Mouse (Mus musculus) kidney, postnatal 0 days (tissue): ENCODE measurements around the gene Wbp2nl. TPM values are rescaled to one million over a fixed set of nuclear protein-coding genes. Genes with fewer than 3 reads are reported as not detected.
A peak's percentile ranks its signal among the peaks of the same experiment; 100 is the strongest.

ENCODE experiments used
- ATAC-seq: fragments of 200-750 bp; cut with Nextera tagmentation; replicated peaks from 2 replicates; pipeline ENCODE4 v1.8.0; 2017; ENCODE audit warnings: low read depth, moderate number of reproducible peaks, moderate TSS enrichment, moderate library complexity; ENCODE audit not compliant: low FRiP score
- DNase-seq: peaks from one replicate; pipeline ENCODE4 v3.0.0-alpha.2; 2016; ENCODE audit warnings: low spot score
- H3K27ac ChIP-seq: fragments of 300-500 bp; sonication (generic); 2 replicates; pipeline ENCODE4 v1.5.1; 2014; ENCODE audit warnings: mild to moderate bottlenecking
- H3K27me3 ChIP-seq: fragments of 300-500 bp; sonication (generic); 2 replicates; pipeline ENCODE4 v1.6.1; 2014; ENCODE audit warnings: low read length, mixed read lengths; ENCODE audit not compliant: insufficient read depth
- H3K36me3 ChIP-seq: fragments of 300-500 bp; sonication (generic); 2 replicates; pipeline ENCODE4 v1.6.1; 2014; ENCODE audit warnings: low read length, mixed read lengths; ENCODE audit not compliant: insufficient read depth
- H3K4me1 ChIP-seq: fragments of 300-500 bp; sonication (generic); replicated peaks from 2 replicates; pipeline ENCODE4 v1.6.1; 2014; ENCODE audit warnings: antibody characterized with exemption, low read length, mixed read lengths; ENCODE audit not compliant: insufficient read depth
- H3K4me2 ChIP-seq: fragments of 300-500 bp; sonication (generic); 2 replicates; pipeline ENCODE4 v1.6.1; 2014; ENCODE audit warnings: mild to moderate bottlenecking, low read length, moderate library complexity, mixed read lengths
- H3K4me3 ChIP-seq: fragments of 300-500 bp; sonication (generic); replicated peaks from 2 replicates; pipeline ENCODE4 v1.5.1; 2014; ENCODE audit warnings: low read depth, low read length
- H3K9ac ChIP-seq: fragments of 300-500 bp; sonication (generic); 2 replicates; pipeline ENCODE4 v1.6.1; 2014; ENCODE audit warnings: low read depth, low read length
- H3K9me3 ChIP-seq: fragments of 300-500 bp; sonication (generic); replicated peaks from 2 replicates; pipeline ENCODE4 v1.6.1; 2016; ENCODE audit warnings: low read length, inconsistent platforms, mixed read lengths
- CTCF ChIP-seq: IDR thresholded peaks from 2 replicates; pipeline ENCODE4 v1.5.1; 2016; ENCODE audit warnings: antibody characterized with exemption, low read depth, mild to moderate bottlenecking, moderate library complexity
- WGBS: fragments of 180-500 bp; shearing (Covaris S2); extraction: QIAGEN DNeasy Blood & Tissue Kit; methylation state at CpG from one replicate; pipeline ENCODE4 v1.1.7; 2014; 5-methylcytosine and 5-hydroxymethylcytosine counted together
- polyA plus RNA-seq: library from polyadenylated mRNA; unstranded; fragments of >200 nt; fragmentation: Nextera tagmentation; extraction: Ambion mirVana; gene quantifications from 2 replicates; pipeline ENCODE4 v1.2.1, GENCODE M21; 2015

Gene Wbp2nl
- polyA plus RNA-seq, 1 experiment from 2014 or later = 0.11 TPM

DNA sequence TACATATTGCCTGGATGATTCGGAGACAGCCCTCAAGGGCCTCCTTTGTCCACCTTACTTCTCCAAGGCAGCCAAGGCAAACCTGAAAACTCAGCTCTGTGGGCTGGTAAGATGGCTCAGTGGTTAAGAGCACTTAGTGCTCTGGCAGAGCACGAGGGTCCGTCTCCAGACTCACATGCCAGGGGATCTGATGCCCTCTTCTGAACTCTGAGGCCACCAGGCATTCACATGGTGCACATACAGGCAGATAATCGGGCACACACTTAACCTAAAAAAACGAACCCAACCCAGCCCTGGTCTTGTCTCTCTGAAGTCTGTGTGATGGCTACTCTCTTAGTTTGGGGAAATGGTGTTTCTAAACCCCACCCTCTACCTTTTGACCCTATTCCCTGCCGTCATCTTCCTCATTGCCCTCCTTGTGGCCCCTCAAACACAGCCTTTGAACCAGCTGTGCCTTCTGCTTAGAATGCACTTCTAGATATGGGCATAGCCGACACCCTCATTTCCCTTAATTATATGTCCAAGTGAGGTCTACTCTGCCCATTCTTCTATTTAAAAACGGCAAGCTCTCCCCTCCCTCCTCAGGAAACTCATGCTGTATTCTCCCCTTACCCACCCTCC lies 41.0 kb downstream of the Wbp2nl start:
- H3K9me3 ChIP-seq = no peaks in the 10 kb centered on the region
- 71% methylated on average over 8 of the region's 8 CpGs for WGBS
- TF ChIP-seq CTCF = no peak
- no peak overlapping the region for H3K9ac ChIP-seq
- no peak for ATAC-seq
- H3K27me3 ChIP-seq = no peaks in the 10 kb centered on the region
- no peak overlapping the region for H3K27ac ChIP-seq
- H3K4me1 ChIP-seq = peaks cover 30% of the 10 kb centered on the region
- H3K4me2 ChIP-seq = no peak overlapping the region
- peaks cover 12% of the 10 kb centered on the region for H3K36me3 ChIP-seq
- no peak overlapping the region for H3K4me3 ChIP-seq
- no peak for DNase-seq

DNA sequence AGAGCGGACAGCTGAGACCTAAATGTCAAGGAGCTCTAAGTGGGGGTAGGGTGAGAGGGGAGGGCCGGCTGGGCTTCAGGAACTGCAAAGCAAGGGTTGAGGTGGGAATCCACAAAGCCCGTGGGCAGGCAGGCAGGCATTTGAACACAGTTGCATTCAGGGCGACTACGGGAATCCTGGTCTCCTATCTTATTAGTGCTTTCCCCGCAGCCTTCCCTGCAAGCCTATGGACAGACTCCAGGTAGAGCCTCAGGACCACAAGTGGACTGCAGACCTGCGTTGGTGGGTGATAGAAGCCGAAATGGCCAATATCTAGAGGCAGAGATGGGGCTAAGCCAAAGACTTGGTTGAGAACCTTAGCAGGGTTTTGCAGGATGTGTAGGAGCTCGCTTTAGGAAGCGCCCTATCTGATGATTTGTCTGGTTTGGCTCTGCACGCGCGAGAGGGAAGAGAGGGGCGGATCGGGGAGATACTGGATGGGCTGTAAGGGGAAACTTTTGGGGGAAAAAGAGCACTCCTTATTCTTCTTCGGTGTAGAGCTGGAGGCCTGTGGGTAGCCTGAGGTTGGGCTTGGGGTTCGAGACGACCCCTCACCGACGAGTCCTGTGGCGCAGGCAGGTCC lies 41.8 kb downstream of the Wbp2nl start:
- H3K9me3 ChIP-seq = no peaks in the 10 kb centered on the region
- ATAC-seq (no peak), DNase-seq (peak; percentile 40)
- H3K27me3 ChIP-seq = no peaks in the 10 kb centered on the region
- peak overlapping the region; percentile 75 for H3K9ac ChIP-seq
- peaks cover 7% of the 10 kb centered on the region for H3K36me3 ChIP-seq
- peak overlapping the region; percentile 74 for H3K4me2 ChIP-seq
- H3K4me1 ChIP-seq = peaks cover 30% of the 10 kb centered on the region
- 33% methylated on average over 21 of the region's 21 CpGs for WGBS
- TF ChIP-seq CTCF = no peak
- peak overlapping the region; percentile 80 for H3K27ac ChIP-seq
- H3K4me3 ChIP-seq = peak overlapping the region; percentile 44

- no peak for ATAC-seq
- Histone ChIP-seq H3K9ac (peak overlapping the region; percentile 75), H3K36me3 (peaks cover 2% of the 10 kb centered on the region; the same call in 1 of the 2 replicates), H3K4me3 (peak overlapping the region; percentile 44), H3K9me3 (no peaks in the 10 kb centered on the region), H3K4me1 (peaks cover 30% of the 10 kb centered on the region), H3K27me3 (no peaks in the 10 kb centered on the region), H3K4me2 (peak overlapping the region; percentile 74), H3K27ac (peak overlapping the region; percentile 80)
- WGBS = 1% methylated on average over 40 of the region's 40 CpGs
- no peak for TF ChIP-seq CTCF
- peak; percentile 74 for DNase-seq
Observed at GRCm38 (mm10) chr15:82341036-82341501, 42.3 kb downstream of the Wbp2nl start.

GRCm38 (mm10) chr15:82341675-82342542 lies 43.2 kb downstream of the Wbp2nl start:
- H3K9me3 ChIP-seq = no peaks in the 10 kb centered on the region
- peak overlapping the region; percentile 75 for H3K9ac ChIP-seq
- DNase-seq = no peak
- H3K4me1 ChIP-seq = peaks cover 31% of the 10 kb centered on the region
- peak overlapping the region; percentile 74 for H3K4me2 ChIP-seq
- TF ChIP-seq CTCF = no peak
- H3K27ac ChIP-seq = peak overlapping the region; percentile 80
- H3K27me3 ChIP-seq = no peaks in the 10 kb centered on the region
- WGBS = 51% methylated on average over 15 of the region's 15 CpGs
- peak overlapping the region; percentile 44 for H3K4me3 ChIP-seq
- ATAC-seq = no peak
- no peaks in the 10 kb centered on the region for H3K36me3 ChIP-seq

DNA sequence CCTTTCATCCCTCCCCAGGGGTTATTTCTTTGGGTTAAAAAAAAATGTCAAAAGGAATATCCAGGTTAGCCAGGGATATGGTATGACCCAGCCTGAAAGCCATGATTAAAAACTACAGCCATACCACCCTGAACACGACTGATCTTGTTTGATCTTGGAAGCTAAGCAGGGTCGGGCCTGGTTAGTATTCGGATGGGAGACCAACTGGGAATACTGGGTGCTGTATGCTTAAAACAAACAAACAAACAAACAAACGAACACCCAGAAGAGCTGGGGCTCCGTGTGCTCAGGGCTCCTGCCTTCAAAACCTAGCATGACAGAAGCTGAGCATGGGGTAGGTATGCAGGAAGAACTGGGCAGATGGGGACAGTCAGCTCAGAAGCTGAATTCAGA lies 43.8 kb downstream of the Wbp2nl start:
- no peak for TF ChIP-seq CTCF
- 77% methylated on average over 5 of the region's 5 CpGs for WGBS
- no peak overlapping the region for H3K4me2 ChIP-seq
- no peak overlapping the region for H3K9ac ChIP-seq
- H3K36me3 ChIP-seq = no peaks in the 10 kb centered on the region
- no peak for ATAC-seq
- no peak for DNase-seq
- H3K27me3 ChIP-seq = no peaks in the 10 kb centered on the region
- H3K4me3 ChIP-seq = no peak overlapping the region
- no peaks in the 10 kb centered on the region for H3K9me3 ChIP-seq
- H3K27ac ChIP-seq = no peak overlapping the region
- H3K4me1 ChIP-seq = peaks cover 34% of the 10 kb centered on the region
